Mouse (Mus musculus) monocyte, adult 2 months (primary cell): ENCODE results near the gene Eno4.
"Not testable (repeated sequence)": the region's sequence is repeated elsewhere in the genome, so short reads cannot be mapped to it uniquely, and the experiment has no call there.

Experiments
- DNase-seq, 2 experiments: peaks; one replicate each; pipeline ENCODE4 v3.0.0; 2022; ENCODE audit warnings: low spot score in 2 of 2, low read depth in 1 of 2

Eno4 gene

GRCm38 (mm10) chr19:58942841-58943828 lies at the start of gene Eno4, which contains the start of gene Hspa12a:
Eno4 (plus strand) TSS chr19:58943425.
Hspa12a (minus strand) TSS chr19:58943654.
- peak; percentile 38 to 71 for DNase-seq

GRCm38 (mm10) chr19:58896216-58896615 lies 47.0 kb upstream of the Eno4 start:
- DNase-seq, result no peak

- not testable (repeated sequence) for DNase-seq
Observed at GRCm38 (mm10) chr19:58900471-58900870, 42.8 kb upstream of the Eno4 start.

- no peak for DNase-seq
Observed at GRCm38 (mm10) chr19:58903079-58903898, 39.9 kb upstream of the Eno4 start.

- DNase-seq, result peak in 1 of 2 experiments; percentile 30
Observed at GRCm38 (mm10) chr19:58903899-58904327, 39.3 kb upstream of the Eno4 start.

GRCm38 (mm10) chr19:58906685-58907084 lies 36.5 kb upstream of the Eno4 start:
- DNase-seq, result no peak

- no peak for DNase-seq
Observed at GRCm38 (mm10) chr19:58908018-58908417, 35.2 kb upstream of the Eno4 start.

- DNase-seq, result no peak
Observed at GRCm38 (mm10) chr19:58910941-58911368, 32.3 kb upstream of the Eno4 start.

GRCm38 (mm10) chr19:58911386-58911785 lies 31.8 kb upstream of the Eno4 start:
- peak in 1 of 2 experiments; percentile 5 for DNase-seq

GRCm38 (mm10) chr19:58913301-58913700 lies 29.9 kb upstream of the Eno4 start:
- no peak for DNase-seq

- no peak for DNase-seq
Observed at GRCm38 (mm10) chr19:58918597-58918996, 24.6 kb upstream of the Eno4 start.

GRCm38 (mm10) chr19:58919148-58919547 lies 24.1 kb upstream of the Eno4 start:
- DNase-seq, result no peak

GRCm38 (mm10) chr19:58931081-58931800 lies 12.0 kb upstream of the Eno4 start:
- no peak for DNase-seq

GRCm38 (mm10) chr19:58933062-58933461 lies 10.2 kb upstream of the Eno4 start:
- DNase-seq, result no peak

GRCm38 (mm10) chr19:58945959-58946358 lies 2.7 kb downstream of the Eno4 start:
- DNase-seq, result no peak

GRCm38 (mm10) chr19:58951521-58951920 lies 8.3 kb downstream of the Eno4 start:
- DNase-seq, result no peak

GRCm38 (mm10) chr19:58952236-58952635 lies 9.0 kb downstream of the Eno4 start:
- no peak for DNase-seq

GRCm38 (mm10) chr19:58954779-58955178 lies 11.6 kb downstream of the Eno4 start:
- no peak for DNase-seq

GRCm38 (mm10) chr19:58963011-58963410 lies 19.8 kb downstream of the Eno4 start:
- DNase-seq, result no peak

- DNase-seq, result no peak
Observed at GRCm38 (mm10) chr19:58968731-58969506, 25.7 kb downstream of the Eno4 start.
